Mouse (Mus musculus) forebrain, embryonic 16.5 days (tissue): ENCODE results near the gene Pcolce. TPM values are rescaled to one million over a fixed set of nuclear protein-coding genes. Genes with fewer than 3 reads are reported as not detected.

Source experiments
- ATAC-seq: fragments of 200-750 bp; cut with Nextera tagmentation; 2 replicates; pipeline ENCODE4 v1.8.0; 2017; ENCODE audit warnings: mild to moderate bottlenecking, moderate library complexity
- H3K27ac ChIP-seq: fragments of 300-500 bp; sonication (generic); 2 replicates; pipeline ENCODE4 v1.5.1; 2014; ENCODE audit warnings: low read length, control low read depth
- H3K27me3 ChIP-seq: fragments of 300-500 bp; sonication (generic); replicated peaks from 2 replicates; pipeline ENCODE4 v1.6.1; 2014; ENCODE audit warnings: low read length; ENCODE audit not compliant: control insufficient read depth, insufficient read depth
- H3K36me3 ChIP-seq: fragments of 300-500 bp; sonication (generic); 2 replicates; pipeline ENCODE4 v1.6.1; 2014; ENCODE audit not compliant: control insufficient read depth, insufficient read depth
- H3K4me1 ChIP-seq: fragments of 300-500 bp; sonication (generic); replicated peaks from 2 replicates; pipeline ENCODE4 v1.6.1; 2014; ENCODE audit warnings: low read length; ENCODE audit not compliant: control insufficient read depth, insufficient read depth
- H3K4me2 ChIP-seq: fragments of 300-500 bp; sonication (generic); 2 replicates; pipeline ENCODE4 v1.6.1; 2014; ENCODE audit warnings: mild to moderate bottlenecking, low read length, control low read depth
- H3K4me3 ChIP-seq: fragments of 300-500 bp; sonication (generic); replicated peaks from 2 replicates; pipeline ENCODE4 v1.5.1; 2014; ENCODE audit warnings: mild to moderate bottlenecking, low read length, control low read depth
- H3K9ac ChIP-seq: fragments of 300-500 bp; sonication (generic); replicated peaks from 2 replicates; pipeline ENCODE4 v1.6.1; 2014; ENCODE audit warnings: low read depth, low read length, control low read depth
- H3K9me3 ChIP-seq: fragments of 300-500 bp; sonication (generic); 2 replicates; pipeline ENCODE4 v1.6.1; 2016; ENCODE audit warnings: low read length; ENCODE audit not compliant: control insufficient read depth
- WGBS: fragments of 180-500 bp; shearing (Covaris S2); extraction: QIAGEN DNeasy Blood & Tissue Kit; methylation state at CpG from one replicate; pipeline ENCODE4 v1.1.7; 2014; 5-methylcytosine and 5-hydroxymethylcytosine counted together
- polyA plus RNA-seq: library from polyadenylated mRNA; unstranded; fragments of >200 nt; fragmentation: Nextera tagmentation; extraction: Ambion mirVana; gene quantifications from 2 replicates; pipeline ENCODE4 v1.2.1, GENCODE M21; 2015

Pcolce gene
- polyA plus RNA-seq, 1 experiment from 2014 or later, result 10.6 TPM

GRCm38 (mm10) chr5:137600619-137601364, 12.8 kb downstream of the Pcolce start, which contains the start of gene Mospd3:
Gene Mospd3 (minus strand): TSS chr5:137601058.
- no peaks in the 10 kb centered on the region for H3K27me3 ChIP-seq
- H3K36me3 ChIP-seq, result no peaks in the 10 kb centered on the region
- ATAC-seq, result peak; percentile 97
- WGBS, result under 1% methylated on average over 41 of the region's 41 CpGs
- peak within 1 kb of the TSS; percentile 70 for H3K9ac ChIP-seq
- no peaks in the 10 kb centered on the region for H3K9me3 ChIP-seq
- peaks cover 27% of the 10 kb centered on the region for H3K4me1 ChIP-seq
- H3K27ac ChIP-seq, result peak within 1 kb of the TSS; percentile 81
- H3K4me3 ChIP-seq, result peak within 1 kb of the TSS; percentile 65
- H3K4me2 ChIP-seq, result peak within 1 kb of the TSS; percentile 95

GRCm38 (mm10) chr5:137600281-137600618, 13.3 kb downstream of the Pcolce start:
- Histone ChIP-seq H3K4me2 (peak overlapping the region; percentile 95), H3K9me3 (no peaks in the 10 kb centered on the region), H3K4me1 (peaks cover 27% of the 10 kb centered on the region), H3K9ac (peak overlapping the region; percentile 70), H3K4me3 (peak overlapping the region; percentile 65), H3K27me3 (no peaks in the 10 kb centered on the region), H3K36me3 (no peaks in the 10 kb centered on the region), H3K27ac (no peak overlapping the region)
- ATAC-seq, result peak; percentile 22
- WGBS, result 5% methylated on average over 18 of the region's 19 CpGs

DNA sequence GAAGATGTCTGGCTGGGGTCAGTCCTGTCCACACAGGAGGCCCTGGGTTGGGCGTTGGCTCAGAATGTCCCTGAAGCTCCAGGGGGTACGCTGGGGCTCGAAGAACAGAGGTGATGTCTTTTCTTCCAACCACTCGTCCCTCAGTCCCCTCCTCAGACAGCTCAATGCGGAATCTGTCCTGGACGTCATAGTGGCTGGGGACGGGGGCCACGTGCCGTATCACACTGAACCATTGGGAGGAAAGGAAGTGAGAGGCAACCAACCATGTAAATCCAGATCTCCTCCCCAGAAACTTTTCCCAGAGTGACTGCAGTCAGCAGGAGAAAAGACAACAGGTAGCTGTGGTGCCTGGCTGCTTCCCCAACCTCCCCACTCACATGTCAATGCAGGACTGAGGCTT, 14.0 kb downstream of the Pcolce start:
- no peaks in the 10 kb centered on the region for H3K36me3 ChIP-seq
- no peak overlapping the region for H3K27ac ChIP-seq
- H3K27me3 ChIP-seq, result no peaks in the 10 kb centered on the region
- peak overlapping the region; percentile 70 for H3K9ac ChIP-seq
- ATAC-seq, result no peak
- H3K4me1 ChIP-seq, result peaks cover 27% of the 10 kb centered on the region
- 68% methylated on average over 9 of the region's 9 CpGs for WGBS
- H3K4me3 ChIP-seq, result peak overlapping the region; percentile 65
- H3K9me3 ChIP-seq, result no peaks in the 10 kb centered on the region
- peak overlapping the region; percentile 95 for H3K4me2 ChIP-seq

DNA sequence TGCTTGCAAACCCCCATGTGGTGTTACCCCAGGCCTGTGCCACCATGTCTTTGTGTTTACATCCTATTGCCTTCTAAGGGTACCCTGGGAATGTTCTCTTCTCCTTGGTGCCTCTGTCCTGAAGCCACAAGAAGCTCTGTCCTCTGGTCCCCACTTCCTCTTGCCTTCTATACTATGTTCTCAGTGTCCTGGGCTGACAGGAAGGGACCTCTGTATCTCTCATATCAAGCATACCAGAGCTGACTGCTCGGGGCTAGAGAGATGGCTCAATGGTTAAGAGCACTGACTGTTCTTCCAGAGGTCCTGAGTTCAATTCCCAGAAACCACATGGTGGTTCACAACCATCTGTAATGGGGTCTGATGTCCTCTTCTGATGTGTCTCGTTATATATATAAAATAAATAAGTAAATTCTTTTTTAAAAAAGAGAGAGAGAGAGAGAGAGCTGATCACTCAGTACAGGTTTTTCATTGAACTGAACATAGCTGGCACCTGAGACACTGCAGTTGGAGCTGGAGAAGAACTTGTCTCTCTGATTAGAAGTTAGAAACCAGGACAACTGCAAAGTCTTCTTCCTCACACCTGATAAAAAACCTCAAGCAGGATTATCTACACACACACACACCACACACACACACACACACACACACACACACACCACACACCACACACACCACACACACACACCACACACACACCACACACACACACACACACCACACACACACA, 15.3 kb downstream of the Pcolce start:
- peaks cover 27% of the 10 kb centered on the region for H3K4me1 ChIP-seq
- ATAC-seq, result no peak
- H3K9me3 ChIP-seq, result no peaks in the 10 kb centered on the region
- no peaks in the 10 kb centered on the region for H3K27me3 ChIP-seq
- H3K36me3 ChIP-seq, result no peaks in the 10 kb centered on the region
- 81% methylated on average over 2 of the region's 2 CpGs for WGBS
- no peak overlapping the region for H3K4me3 ChIP-seq
- H3K9ac ChIP-seq, result no peak overlapping the region
- H3K4me2 ChIP-seq, result no peak overlapping the region
- H3K27ac ChIP-seq, result no peak overlapping the region

DNA sequence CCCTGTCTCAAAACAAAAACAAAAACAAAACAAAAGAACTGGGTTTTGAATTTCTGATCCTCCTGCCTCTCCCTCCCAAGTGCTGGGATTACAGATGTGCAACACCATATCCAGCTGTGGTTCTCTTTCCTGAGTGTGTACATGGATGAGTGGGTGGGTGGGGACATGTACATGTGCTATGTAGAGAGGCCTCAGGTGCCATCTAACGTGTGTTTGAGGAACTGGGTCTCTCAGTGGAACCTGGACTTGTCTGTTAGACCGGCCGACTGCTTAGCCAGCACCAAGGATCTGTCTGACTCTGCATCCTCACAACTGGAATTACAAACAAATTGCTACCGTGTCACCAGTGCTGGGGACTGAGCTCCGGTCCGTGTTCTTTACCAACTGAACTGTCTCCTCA, 16.0 kb downstream of the Pcolce start:
- peaks cover 23% of the 10 kb centered on the region for H3K4me1 ChIP-seq
- no peak overlapping the region for H3K27ac ChIP-seq
- H3K4me2 ChIP-seq, result no peak overlapping the region
- H3K36me3 ChIP-seq, result no peaks in the 10 kb centered on the region
- H3K4me3 ChIP-seq, result no peak overlapping the region
- no peaks in the 10 kb centered on the region for H3K27me3 ChIP-seq
- no peaks in the 10 kb centered on the region for H3K9me3 ChIP-seq
- WGBS, result 93% methylated on average over 6 of the region's 6 CpGs
- no peak overlapping the region for H3K9ac ChIP-seq
- ATAC-seq, result no peak

DNA sequence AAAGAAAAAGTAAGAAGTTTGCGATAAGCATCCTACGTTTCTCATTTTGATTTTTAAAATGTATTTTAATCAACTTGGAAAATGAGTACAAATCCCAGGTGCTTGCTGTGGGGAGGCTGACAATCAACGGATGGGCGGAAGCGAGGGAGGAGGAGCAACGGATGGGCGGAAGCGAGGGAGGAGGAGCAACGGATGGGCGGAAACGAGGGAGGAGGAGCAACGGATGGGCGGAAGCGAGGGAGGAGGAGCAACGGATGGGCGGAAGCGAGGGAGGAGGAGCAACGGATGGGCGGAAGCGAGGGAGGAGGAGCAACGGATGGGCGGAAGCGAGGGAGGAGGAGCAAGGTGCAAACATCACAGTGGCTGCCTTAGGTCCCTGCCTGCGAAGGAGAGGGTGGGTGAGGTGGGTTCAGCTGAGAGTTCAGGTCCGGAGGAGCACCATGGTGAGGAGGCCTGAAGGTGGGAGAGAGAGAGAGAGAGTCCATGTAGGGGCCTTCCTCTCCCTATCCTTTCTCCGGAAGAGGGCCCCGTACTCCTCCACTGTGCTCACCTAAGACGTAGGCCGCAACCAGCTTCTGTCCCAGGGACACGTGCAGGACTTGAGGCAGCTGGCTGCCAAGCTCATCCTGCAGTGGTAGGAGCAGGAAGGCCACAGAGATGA, 16.9 kb downstream of the Pcolce start:
- Histone ChIP-seq H3K27me3 (no peaks in the 10 kb centered on the region), H3K4me2 (peak overlapping the region; percentile 13; the same call in 1 of the 2 replicates), H3K9me3 (no peaks in the 10 kb centered on the region), H3K4me3 (no peak overlapping the region), H3K36me3 (no peaks in the 10 kb centered on the region), H3K4me1 (peaks cover 17% of the 10 kb centered on the region), H3K9ac (0 out of 2 replicates have a peak overlapping the region, but pooled peaks have one; percentile 8), H3K27ac (no peak overlapping the region)
- no peak for ATAC-seq
- WGBS, result 36% methylated on average over 28 of the region's 30 CpGs

- 67% methylated on average over 7 of the region's 7 CpGs for WGBS
- Histone ChIP-seq H3K27me3 (no peaks in the 10 kb centered on the region), H3K27ac (no peak overlapping the region), H3K4me1 (peaks cover 15% of the 10 kb centered on the region), H3K36me3 (no peaks in the 10 kb centered on the region), H3K4me3 (no peak overlapping the region), H3K9me3 (no peaks in the 10 kb centered on the region), H3K9ac (no peak overlapping the region), H3K4me2 (no peak overlapping the region)
- no peak for ATAC-seq
These were observed 17.7 kb downstream of the Pcolce start for GRCm38 (mm10) chr5:137595921-137596320.

DNA sequence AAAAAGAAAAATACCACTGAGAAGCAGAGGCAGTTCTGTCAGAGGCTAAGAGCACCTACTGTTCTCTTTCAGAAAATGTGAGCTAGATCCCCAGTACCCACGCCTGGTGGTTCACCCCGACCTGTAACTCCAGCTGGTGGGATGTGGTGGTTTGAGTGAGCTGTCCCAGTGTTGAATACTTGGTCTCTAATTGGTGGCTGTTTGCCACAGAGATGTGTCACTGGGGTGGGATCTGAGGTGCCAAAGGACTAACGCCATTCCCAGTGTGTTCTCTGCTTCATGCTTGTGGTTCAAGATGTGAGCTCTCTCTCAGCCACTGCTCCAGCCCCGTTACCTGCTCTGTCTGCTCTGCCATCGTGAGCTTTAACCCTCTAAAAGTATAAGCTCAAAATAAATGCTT, 23.1 kb downstream of the Pcolce start:
- no peaks in the 10 kb centered on the region for H3K9me3 ChIP-seq
- no peak overlapping the region for H3K9ac ChIP-seq
- H3K36me3 ChIP-seq, result no peaks in the 10 kb centered on the region
- no peak overlapping the region for H3K4me3 ChIP-seq
- 78% methylated on average over 5 of the region's 5 CpGs for WGBS
- no peak overlapping the region for H3K27ac ChIP-seq
- no peak for ATAC-seq
- H3K27me3 ChIP-seq, result no peaks in the 10 kb centered on the region
- no peaks in the 10 kb centered on the region for H3K4me1 ChIP-seq
- H3K4me2 ChIP-seq, result no peak overlapping the region

GRCm38 (mm10) chr5:137584976-137585375, 28.6 kb downstream of the Pcolce start:
- 30% methylated on average over 8 of the region's 8 CpGs for WGBS
- Histone ChIP-seq H3K36me3 (no peaks in the 10 kb centered on the region), H3K4me1 (no peaks in the 10 kb centered on the region; the same call in 1 of the 2 replicates), H3K27me3 (no peaks in the 10 kb centered on the region; the same call in 1 of the 2 replicates), H3K9me3 (no peaks in the 10 kb centered on the region), H3K4me3 (no peak overlapping the region), H3K9ac (no peak overlapping the region), H3K4me2 (no peak overlapping the region), H3K27ac (no peak overlapping the region)
- ATAC-seq, result no peak
